Mouse (Mus musculus) testis, adult 2 months (tissue): Measurements from ENCODE around the gene Clptm1.

Experiments
- CTCF ChIP-seq: fragments of 200-500 bp; IDR thresholded peaks from 2 replicates; pipeline ENCODE4 v1.5.1; 2012; ENCODE audit warnings: low read depth, mild to moderate bottlenecking, inconsistent platforms, low read length, moderate library complexity; ENCODE audit not compliant: control insufficient read depth, insufficient read depth, insufficient replicate concordance
- POLR2A ChIP-seq: fragments of 200-500 bp; IDR thresholded peaks from 2 replicates; pipeline ENCODE4 v1.6.1; 2012; ENCODE audit warnings: low read depth, mild to moderate bottlenecking, inconsistent platforms, low read length, moderate library complexity; ENCODE audit not compliant: control insufficient read depth

DNA sequence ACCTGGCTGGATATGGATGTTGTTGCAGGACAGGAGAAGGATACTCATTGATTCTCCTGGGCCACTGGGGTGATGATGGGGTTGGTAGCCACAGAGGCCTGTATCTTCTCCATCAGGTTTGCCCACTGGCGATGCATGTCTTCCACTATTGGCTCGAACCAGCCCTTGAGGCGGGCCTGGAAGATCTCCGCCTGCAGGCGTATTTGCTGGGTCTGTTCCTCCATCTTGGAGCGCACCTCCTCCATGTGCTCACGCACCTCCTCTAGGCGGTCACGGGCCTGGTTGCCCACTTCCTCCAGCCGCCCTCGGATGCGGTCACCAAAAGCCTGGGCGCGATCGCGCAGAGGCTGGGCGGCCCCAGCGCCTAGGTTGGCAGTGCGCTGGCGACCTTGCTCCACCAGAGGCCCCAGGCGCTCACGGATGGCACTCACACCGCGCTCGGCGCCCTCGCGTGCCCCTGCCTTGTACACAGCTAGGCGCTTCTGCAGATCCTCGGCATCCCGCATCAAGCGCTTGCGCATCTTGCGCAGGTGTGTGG, 31.6 kb upstream of the Clptm1 start:
- no peak for TF ChIP-seq CTCF
- TF ChIP-seq POLR2A: no peak
